Mouse (Mus musculus): ENCODE measurements around the gene Ifrd2. TPM values are rescaled to one million over a fixed set of nuclear protein-coding genes. Genes with fewer than 3 reads are reported as not detected.

The Ifrd2 gene
- total RNA-seq, 2 experiments from 2014 or later, result 48.4 to 51.2 TPM

DNA sequence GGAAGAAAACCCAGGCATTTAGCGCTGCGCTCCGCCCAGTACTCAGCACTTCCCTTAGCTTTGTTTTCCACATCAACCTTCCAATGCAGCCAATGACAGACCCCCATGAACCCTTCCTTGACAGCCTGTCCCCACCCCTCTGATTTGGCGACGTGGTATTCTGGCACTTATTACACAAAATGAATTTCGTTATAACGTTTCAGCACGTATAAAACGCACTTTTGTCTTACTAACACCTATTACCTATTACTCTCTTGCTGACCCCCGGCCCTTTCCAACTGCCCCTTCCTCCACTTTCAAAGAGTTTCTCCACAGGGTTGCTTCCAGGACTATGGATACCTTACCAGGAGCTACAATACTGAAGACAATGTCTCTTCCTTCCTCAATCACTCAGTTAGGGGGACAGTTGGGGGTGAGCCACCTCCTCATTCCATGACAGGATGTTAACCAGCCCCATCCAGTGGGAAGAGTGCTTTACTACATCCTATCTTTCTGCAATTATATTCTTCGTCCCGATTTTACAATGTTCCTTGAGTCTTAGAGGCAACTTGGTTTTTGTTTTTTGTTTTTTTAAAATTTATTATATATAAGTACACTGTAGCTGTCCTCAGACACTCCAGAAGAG lies 25.6 kb downstream of the Ifrd2 start:
- intact Hi-C loops (cut with DNase I), result loop anchor here (2.0 kb wide), 1 partner anchor 20 kb away; no protein-coding TSS in a partner anchor
- DNase-seq, result no peak

DNA sequence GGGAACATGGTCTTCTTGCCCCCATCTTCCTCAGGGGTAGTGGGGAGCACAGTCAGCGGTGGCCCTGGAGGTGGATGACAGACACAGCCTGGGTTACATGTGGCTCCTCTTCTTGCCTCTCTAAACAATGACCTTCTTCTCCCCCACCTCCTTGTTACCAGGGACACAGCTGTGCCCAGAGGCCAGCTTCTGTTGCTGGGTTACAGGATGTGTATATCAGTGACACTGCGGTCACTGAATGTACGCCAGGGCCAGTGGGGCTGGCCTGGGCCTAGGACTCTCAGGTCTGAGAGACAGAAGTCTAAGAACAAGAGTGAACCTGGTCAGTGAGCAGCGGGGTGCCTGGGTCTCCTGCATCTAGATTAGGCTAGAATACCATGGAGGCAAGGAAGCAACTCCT lies 27.6 kb downstream of the Ifrd2 start:
- intact Hi-C loops (cut with DNase I), result no loop called here
- no peak for DNase-seq

DNA sequence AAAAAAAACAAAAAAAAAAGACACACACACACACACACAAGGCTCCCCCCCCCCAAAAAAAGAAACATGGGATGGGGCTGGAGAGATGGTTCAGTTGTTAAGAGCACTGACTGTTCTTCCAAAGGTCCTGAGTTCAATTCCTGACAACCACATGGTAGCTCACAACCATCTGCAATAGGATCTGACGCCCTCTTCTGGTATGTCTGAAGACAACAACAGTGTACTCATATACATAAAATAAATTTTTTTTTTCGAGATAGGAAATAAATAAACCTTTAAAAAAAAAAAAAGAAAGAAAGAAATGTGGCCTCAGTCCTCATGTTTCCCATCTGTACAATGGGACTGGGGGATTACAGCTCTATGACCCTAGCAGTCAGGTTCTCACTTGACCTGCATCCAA lies 30.0 kb downstream of the Ifrd2 start:
- no peak for DNase-seq
- intact Hi-C loops (cut with DNase I), result no loop called here

DNA sequence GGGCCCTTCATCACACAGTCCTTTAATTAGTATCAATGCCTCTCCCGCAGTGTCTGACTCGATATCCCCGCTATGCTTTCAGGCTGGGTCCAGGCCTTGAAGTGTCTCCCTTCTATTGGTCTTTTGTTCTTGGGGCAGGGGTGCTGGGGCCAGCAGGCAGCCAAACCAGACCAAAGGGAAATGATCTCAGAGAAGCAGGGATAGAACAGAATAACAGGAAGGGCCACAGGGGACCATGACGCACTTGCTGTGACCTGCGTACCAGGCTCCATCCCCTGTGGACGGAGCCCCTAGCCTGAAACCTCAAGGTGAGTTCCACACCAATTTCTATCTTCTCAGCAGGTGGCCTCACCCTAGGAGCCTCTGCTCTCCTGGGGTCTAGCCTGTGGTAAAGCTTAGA lies 30.7 kb downstream of the Ifrd2 start:
- DNase-seq, result no peak

DNA sequence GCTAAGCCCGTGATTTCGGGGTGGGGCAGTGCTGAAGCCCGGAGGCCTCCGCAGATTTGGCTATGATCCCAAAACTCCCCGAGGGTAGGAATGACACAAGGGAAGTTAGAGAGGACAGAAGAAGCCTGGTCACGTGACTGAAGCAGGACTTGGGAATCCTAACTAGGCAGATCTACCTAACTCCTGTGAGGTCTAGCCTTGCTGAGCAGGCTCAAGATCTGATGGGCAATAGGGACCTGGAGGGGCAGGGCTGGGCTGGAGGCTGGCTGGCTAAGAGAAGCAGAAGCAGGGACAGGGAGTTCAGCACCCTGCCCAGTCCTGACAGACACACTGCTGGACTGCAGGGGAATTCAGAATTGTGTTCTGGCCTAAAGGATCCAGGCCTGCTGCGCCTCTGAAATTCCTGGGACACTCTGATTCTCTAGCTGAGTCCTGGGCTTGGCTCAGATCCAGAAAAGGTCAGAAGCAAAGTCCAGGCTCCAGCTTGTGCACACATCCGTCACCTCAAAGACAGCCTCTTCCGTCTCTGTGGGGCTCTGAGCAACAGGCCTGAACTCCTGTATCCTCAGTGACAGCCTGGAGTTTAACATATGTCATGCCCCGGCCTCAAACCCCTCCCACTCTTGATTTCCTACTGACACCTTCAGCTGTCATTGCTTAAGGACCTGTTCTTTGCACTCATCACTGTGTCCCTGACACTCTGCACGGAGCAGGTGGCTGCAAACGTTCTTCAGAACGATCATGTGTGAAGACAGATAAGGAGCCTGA lies 31.5 kb downstream of the Ifrd2 start:
- intact Hi-C loops (cut with DNase I), result no loop called here
- DNase-seq, result peak; percentile 63 to 66

More for the DNA sequence above, 30.7 kb downstream of the Ifrd2 start:
- intact Hi-C loops (cut with DNase I), result no loop called here

DNA sequence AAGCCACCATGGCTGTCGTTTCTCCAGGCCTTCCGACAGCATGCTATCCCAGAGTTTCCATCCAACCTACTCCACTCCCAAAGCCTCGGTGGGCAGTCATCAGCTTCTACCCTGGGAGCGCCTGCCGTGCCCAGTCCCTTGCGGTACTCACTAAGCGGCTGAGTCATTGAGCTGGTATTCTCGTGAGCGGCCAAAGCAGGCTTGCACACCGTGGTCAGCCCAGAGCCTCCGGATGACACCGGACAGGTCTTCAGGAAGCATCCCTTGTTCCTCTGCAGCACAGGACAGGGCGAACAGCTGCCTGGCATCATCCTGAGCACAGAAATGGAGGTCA lies 32.1 kb downstream of the Ifrd2 start:
- DNase-seq, result no peak
- intact Hi-C loops (cut with DNase I), result no loop called here

DNA sequence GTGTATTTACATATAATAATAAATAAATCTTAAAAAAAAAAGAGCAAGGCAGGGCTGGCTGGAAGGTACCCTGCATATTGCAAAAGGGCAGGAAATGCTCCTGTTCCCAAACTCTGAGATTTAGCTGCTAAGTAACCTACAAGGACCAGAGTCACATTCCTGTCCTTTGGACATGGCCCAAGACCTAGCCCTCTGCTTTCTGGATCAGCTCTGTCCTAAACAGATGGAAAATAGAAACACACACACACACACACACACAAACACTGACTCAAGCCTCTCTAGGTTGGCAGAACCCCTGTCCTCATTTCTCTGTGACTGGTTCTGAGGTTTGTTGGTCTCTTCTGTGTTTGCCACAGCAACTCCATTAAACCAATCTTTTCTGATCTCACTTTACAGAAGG lies 33.5 kb downstream of the Ifrd2 start:
- intact Hi-C loops (cut with DNase I), result no loop called here
- DNase-seq, result no peak

DNA sequence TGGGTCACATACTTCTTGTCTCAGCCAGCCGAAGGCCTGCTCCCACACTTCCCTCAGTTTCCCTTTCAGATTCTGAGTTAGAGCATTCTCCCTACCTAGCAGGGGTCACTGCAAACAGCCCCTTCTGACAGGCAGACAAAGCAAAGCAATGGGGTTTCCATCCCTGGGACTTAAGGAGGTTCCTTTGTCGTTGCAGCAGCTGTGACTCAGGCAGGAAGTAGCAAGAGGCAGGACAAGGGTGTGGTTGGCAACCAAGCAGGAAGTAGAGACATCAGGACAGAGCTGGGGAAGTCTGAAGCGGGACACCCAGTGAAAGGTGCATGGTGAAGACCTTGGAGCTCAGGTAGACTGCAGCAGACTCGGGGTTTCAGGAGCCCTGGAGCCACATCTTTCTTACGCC lies 37.1 kb downstream of the Ifrd2 start:
- intact Hi-C loops (cut with DNase I), result no loop called here
- DNase-seq, result peak in 1 of 2 experiments; percentile 49

DNA sequence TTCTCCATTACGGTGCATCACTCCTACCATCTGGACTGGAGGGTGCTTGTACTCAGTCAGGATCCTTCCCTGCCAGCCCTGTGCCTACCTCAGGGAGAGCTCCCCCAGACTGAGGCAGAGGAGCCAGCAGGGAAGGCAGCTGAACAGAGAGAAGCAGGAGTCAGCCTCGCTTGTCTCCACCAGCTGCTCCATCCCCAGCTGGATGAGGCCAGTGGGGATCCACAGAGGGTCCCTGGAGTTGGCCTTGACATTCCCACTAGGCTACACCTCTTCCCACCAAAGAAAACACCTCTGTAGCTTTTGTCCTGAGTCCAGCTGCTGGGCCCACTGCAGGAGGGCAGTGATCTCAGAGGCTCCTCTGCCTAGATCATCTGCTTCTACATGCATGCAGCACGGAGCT lies 37.5 kb downstream of the Ifrd2 start:
- no peak for DNase-seq
- intact Hi-C loops (cut with DNase I), result no loop called here

DNA sequence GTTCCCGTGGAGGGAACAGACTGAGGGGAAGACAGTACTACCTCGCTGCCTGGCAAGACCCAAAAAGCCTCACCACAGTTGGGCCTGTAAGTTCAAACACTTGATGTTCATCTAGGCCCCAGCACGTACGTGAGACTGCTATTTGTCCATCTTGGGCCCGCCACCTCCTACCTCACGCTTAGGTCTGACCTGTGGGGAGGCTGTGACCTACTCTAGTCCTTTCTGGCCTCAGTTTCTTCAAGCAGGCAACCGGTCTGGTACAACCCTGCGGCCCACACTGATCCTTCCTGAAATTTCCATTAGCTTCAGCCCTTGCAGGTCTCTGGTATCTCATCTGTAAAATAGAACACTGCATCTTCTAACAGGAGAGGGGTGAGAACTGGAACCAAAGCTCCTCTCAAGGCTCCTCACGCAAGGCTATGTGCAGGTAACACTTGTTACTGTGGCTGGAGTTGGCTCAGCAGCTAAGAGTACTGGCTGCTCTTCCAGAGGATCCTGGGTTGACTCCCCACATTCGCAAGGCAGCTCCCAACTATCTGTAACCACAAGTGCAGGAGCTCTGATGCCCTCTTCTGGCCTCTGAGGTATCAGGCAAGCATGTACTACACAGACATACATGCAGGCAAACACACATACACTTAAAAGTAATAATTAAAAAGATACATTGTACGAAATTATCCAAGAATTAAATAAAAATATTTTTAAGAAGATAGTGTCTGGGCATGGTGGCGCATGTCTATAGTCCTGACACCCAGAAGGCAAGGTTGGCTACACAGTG lies 38.1 kb downstream of the Ifrd2 start:
- DNase-seq, result peak in 1 of 2 experiments; percentile 14
- intact Hi-C loops (cut with DNase I), result loop anchor here (1.0 kb wide), 1 partner anchor 19 kb away; no protein-coding TSS in a partner anchor

DNA sequence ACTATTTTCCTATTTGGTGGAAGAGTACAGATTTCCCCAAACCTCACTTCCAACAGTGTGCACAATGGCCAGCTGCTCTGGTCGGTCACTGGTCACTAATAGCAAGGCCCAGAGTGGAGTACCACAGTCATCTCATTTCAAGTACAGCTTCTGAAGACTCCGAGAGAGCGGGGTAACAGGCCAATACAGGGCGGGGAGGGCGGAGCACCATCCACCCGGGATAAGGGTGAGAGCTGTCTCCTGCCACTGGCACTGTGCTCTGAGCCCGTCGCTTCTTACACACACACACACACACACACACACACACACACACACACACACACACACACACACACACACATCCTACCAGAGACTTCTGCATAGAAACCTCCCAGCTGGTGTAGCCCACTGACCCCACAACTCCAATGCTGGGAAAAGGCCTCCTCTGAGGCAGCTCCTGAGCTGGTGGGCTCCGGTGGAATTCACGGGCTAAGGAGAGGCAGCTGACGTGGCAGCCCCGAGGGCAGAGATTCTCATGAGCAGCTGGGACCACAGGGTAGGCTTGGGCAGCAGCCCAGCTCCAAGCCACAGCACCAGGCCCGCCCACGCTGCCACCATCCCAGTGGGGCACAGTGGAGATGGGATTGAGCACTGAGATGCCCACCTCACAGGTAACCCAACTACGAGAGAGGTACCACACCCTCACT lies 38.9 kb downstream of the Ifrd2 start:
- no peak for DNase-seq
- intact Hi-C loops (cut with DNase I), result loop anchor here (1.0 kb wide), 1 partner anchor 18 kb away; no protein-coding TSS in a partner anchor

DNA sequence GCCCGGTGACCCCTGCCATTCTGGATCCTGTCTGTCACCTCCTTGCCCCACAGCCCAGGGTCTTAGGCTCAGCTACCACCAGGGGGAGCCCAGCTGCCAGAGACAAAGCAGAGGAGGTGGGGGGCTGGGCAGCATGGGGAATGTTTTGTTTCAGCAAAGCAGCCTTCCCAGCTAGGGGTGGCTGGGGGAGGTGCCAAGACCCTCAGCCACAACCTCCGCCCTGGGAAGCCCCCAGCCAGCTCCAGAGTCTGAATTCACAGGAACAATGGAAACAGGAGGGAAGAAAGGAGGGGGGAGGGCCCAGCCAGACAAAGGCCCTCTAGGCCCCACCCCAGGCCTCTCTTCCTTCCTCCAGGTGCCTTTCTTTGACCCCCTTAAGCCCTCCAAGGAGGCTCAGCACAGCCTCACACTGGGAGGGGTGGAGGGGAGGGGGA lies 39.4 kb downstream of the Ifrd2 start:
- DNase-seq, result peak; percentile 84 to 85
- intact Hi-C loops (cut with DNase I), result loop anchor here (1.0 kb wide), 1 partner anchor 17 kb away; no protein-coding TSS in a partner anchor

DNA sequence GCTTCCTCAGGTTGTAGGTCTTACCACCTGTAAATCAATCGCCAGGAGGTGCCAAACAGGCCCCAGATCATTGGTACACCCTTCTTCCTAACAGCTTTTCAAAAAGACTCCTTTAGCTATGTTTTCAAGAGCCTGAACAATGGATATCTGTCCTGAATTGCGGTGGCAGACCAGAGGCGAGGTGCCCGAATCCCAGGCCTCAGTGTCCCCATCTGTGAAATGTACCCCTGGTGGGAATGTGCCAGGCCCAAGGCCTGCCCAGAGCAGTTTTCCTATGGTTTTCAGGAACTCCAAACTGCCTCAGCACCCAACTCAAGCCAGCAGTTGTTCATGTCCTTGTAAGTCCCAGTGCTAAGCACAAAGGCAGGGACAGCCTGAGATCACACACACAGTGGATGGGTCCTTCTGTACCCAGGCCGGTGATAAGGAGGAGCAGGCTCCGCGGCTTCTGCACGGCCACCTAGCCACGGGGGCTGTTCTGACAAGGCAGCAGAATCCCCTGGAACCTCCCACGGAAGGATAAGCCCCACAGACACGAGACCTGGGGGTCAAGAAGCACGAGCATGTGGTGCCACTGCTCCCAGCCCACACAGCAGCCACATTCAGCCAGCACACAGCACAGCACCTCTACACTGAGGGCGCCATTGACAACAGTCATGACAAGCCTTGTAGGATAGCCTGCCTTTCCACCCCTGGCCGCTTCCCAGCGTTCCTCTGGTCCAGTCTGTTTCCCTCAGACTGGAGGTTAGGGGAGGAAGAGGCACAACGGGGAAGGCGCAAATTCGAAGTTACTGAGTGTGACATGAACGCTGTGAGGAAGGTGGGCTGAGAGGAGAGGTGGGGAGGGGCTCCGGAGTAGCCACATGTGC lies 40.2 kb downstream of the Ifrd2 start:
- intact Hi-C loops (cut with DNase I), result no loop called here
- DNase-seq, result no peak

DNA sequence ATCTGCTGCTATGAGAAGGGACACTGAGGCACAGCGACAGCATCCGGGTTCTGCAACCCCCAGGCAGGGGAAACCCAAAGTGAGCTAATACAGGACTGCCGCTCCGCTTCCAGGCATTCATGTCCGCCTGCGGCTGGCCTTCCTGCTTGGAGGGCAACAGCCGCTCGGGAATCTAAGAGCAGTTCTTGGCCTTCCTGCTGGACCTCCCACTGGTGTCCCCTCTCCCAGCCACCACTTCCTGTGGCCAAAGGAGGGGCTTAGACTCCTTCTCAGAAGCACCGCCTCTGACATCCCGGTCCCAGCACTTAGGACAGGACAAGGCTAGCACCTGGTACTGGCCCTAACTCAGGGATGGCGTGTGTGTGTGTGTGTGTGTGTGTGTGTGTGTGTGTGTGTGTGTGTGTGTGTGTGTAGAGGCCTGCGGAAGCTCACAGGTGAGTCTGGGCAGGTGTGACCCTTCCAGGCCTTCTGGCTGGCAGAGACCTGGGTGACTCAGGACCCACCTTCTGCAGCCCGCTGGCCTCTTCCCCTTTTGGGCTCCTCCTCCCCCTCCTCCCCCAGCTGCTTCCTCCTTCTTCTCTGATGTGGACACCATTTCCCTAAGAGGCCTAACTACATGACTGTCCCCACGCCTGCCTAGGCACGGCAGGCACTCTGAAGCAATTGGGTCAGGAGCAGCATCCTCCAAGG lies 41.4 kb downstream of the Ifrd2 start:
- intact Hi-C loops (cut with DNase I), result no loop called here
- peak; percentile 61 to 72 for DNase-seq

DNA sequence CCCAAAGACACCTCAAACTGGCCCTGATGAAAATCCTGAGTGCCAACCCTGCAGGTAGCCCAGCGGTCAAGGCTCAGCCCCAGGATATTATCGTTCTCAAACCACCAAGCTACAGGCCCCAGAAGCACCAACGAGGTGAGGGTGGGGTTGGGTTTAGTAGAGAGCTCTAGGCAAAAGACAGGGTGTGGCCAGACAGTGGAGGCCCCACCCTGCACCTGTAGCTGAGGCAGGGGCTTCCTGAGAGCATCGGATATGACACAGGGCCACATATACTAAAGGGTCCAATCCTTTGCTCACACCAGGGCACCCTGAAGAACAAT lies 41.9 kb downstream of the Ifrd2 start:
- intact Hi-C loops (cut with DNase I), result no loop called here
- no peak for DNase-seq

DNA sequence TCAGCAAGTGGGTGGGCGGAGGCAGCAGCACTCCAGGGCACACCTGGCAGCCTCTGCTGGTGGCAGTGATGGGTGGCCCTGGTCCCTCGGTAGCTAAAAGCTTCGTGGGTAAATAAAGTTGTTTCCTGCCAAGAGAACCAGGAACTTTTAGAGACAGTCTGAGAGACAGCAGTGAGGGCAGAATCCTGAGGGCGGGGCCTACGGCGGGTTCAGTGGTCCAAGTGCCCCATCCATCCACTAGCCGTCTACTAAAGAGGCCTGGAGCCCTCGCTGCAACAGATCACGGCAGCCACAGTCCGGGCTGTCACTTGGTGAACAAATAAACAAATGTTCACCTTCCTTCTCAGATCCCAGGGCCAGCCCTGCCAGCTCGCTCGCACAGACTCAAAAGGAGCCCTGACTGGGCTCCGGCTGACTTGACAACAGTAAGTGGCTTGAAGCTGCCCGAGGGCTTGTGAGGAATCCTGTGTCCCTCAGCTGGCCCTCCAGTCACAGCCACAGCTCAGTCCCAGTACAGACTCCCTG lies 42.5 kb downstream of the Ifrd2 start:
- intact Hi-C loops (cut with DNase I), result loop anchor here (5.0 kb wide), 1 partner anchor 63 kb away; the partner anchor contains the start of gene Hyal2
- DNase-seq, result no peak

DNA sequence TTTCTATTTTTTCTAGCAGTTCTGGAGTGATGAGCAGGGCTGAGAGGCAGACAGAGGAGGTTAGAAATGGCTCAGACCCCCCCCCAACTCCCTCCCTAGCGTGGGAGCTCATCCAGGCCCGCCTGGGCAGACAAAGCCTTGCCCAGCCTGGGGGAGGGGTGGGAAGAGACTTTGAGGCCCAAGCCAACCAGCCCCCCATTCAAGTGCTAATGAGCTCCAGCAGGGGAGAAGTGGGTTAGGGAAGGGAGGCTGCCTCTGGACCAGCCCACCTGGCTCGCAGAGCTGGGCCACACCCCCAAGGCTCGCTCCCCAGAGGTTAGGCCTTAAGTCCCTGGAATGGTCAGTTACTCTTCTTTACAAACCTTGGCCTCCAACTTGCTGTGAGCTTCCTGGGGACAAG lies 43.1 kb downstream of the Ifrd2 start:
- no peak for DNase-seq
- intact Hi-C loops (cut with DNase I), result loop anchor here (5.0 kb wide), 1 partner anchor 63 kb away; the partner anchor contains the start of gene Hyal2

DNA sequence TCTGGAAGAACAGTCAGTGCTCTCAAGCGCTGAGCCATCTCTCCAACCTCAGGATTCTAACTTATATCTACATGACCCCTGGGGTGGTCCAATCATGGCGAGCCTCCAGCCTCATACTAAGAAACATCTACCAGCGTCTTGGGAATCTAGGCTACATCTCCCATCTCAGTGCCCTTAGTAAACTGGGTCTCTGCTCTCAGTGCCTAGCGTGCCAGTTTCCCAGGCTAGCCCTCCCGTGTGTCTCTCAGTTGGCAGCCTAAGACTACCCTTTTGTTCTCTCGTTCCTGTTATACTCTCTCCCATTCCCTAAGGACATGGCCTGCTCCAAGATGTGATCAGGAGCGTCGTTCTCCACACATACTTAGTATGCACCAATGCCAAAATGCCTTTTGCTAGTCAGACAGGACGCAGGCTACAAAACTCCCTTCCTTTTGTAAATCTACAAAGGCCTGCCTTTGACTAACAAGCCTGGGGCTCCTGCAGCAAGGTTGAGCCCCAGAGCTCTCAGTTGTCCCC lies 43.9 kb downstream of the Ifrd2 start:
- no peak for DNase-seq
- intact Hi-C loops (cut with DNase I), result loop anchor here (5.0 kb wide), 1 partner anchor 64 kb away; the partner anchor contains the start of gene Hyal2

DNA sequence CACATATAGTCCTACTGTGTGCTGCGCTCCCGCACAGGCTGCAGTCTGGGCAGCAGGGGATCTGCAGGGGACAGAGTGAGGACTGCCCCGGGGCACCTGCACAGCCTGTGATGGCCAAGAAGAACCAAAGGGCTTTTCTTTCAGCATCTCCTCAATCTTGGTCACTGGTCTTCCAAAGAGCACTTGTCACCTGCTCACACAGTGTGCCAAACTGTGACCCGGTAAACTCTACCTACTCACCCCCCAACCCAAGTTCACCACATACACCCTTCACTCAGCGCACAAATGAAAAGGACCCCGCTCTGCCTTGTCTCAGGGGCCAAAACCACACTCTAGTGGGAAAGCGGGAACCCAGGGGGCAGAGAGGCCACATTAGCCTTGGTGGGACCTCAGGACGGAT lies 44.4 kb downstream of the Ifrd2 start:
- no peak for DNase-seq
- intact Hi-C loops (cut with DNase I), result loop anchor here (2.0 to 5.0 kb wide), 2 partner anchors 19 to 65 kb away; partner anchors contain the start of gene Hyal2

Measured in heart, postnatal 36 days (tissue).